Mouse (Mus musculus) forebrain, embryonic 14.5 days (tissue): ENCODE measurements around the gene 1110017D15Rik. TPM values are rescaled to one million over a fixed set of nuclear protein-coding genes. Genes with fewer than 3 reads are reported as not detected.

Experiments used
- ATAC-seq: fragments of 200-750 bp; cut with Nextera tagmentation; 2 replicates; pipeline ENCODE4 v1.8.0; 2017; ENCODE audit warnings: mild to moderate bottlenecking, moderate library complexity
- DNase-seq: peaks from one replicate; pipeline ENCODE4 v3.0.0-alpha.2; 2015; ENCODE audit warnings: low spot score
- H3K27ac ChIP-seq: fragments of 300-500 bp; sonication (generic); 2 replicates; pipeline ENCODE4 v1.5.1; 2014; ENCODE audit warnings: low read depth, mild to moderate bottlenecking, control low read depth, low read length, moderate library complexity
- H3K27me3 ChIP-seq: fragments of 300-500 bp; sonication (generic); replicated peaks from 2 replicates; pipeline ENCODE4 v1.6.1; 2014; ENCODE audit warnings: low read length, control low read depth, mixed read lengths; ENCODE audit not compliant: control insufficient read depth, insufficient read depth
- H3K36me3 ChIP-seq: fragments of 300-500 bp; sonication (generic); 2 replicates; pipeline ENCODE4 v1.6.1; 2014; ENCODE audit warnings: low read length, control low read depth; ENCODE audit not compliant: control insufficient read depth, insufficient read depth
- H3K4me1 ChIP-seq: fragments of 300-500 bp; sonication (generic); 2 replicates; pipeline ENCODE4 v1.6.1; 2014; ENCODE audit warnings: antibody characterized with exemption, low read length, control low read depth; ENCODE audit not compliant: control insufficient read depth, insufficient read depth
- H3K4me2 ChIP-seq: fragments of 300-500 bp; sonication (generic); 2 replicates; pipeline ENCODE4 v1.6.1; 2014; ENCODE audit warnings: mild to moderate bottlenecking, control low read depth, low read length
- H3K4me3 ChIP-seq: fragments of 300-500 bp; sonication (generic); 2 replicates; pipeline ENCODE4 v1.5.1; 2014; ENCODE audit warnings: low read depth, low read length, control low read depth
- H3K9ac ChIP-seq: fragments of 300-500 bp; sonication (generic); 2 replicates; pipeline ENCODE4 v1.6.1; 2014; ENCODE audit warnings: mild to moderate bottlenecking, low read length, control low read depth, moderate library complexity
- H3K9me3 ChIP-seq: fragments of 300-500 bp; sonication (generic); replicated peaks from 2 replicates; pipeline ENCODE4 v1.6.1; 2016; ENCODE audit warnings: low read length, control low read depth, mixed read lengths; ENCODE audit not compliant: control insufficient read depth
- WGBS: fragments of 180-500 bp; shearing (Covaris S2); extraction: QIAGEN DNeasy Blood & Tissue Kit; methylation state at CpG from one replicate; pipeline ENCODE4 v1.1.7; 2014; 5-methylcytosine and 5-hydroxymethylcytosine counted together
- polyA plus RNA-seq: library from polyadenylated mRNA; unstranded; fragments of >200 nt; fragmentation: Nextera tagmentation; extraction: Ambion mirVana; gene quantifications from 2 replicates; pipeline ENCODE4 v1.2.1, GENCODE M21; 2014

1110017D15Rik gene
- polyA plus RNA-seq, 1 experiment from 2014 or later = 11.1 TPM

DNA sequence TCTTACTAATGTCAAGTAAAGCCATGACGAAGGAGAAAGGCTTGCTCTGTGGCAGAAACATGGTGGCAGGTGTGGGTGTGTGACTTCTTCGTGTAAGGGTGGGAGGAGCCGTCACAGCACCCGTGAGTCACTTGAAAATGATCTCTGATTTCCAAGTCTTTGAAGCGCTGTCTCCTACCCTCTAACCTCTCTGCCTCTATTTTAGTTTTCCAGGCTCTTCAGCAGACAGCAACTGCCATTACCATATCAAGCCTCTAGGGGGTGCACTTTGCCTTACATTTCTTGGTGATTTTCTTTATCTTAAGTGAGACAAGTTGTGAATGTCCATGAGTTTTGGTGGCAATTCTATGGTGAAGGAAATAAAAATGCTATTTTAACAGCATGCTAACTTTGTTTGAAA, 5.7 kb upstream of the 1110017D15Rik start:
- Histone ChIP-seq H3K9ac (no peak overlapping the region), H3K36me3 (peaks cover 12% of the 10 kb centered on the region), H3K9me3 (no peaks in the 10 kb centered on the region), H3K27me3 (no peaks in the 10 kb centered on the region), H3K27ac (no peak overlapping the region), H3K4me2 (no peak overlapping the region), H3K4me1 (peaks cover 11% of the 10 kb centered on the region), H3K4me3 (no peak overlapping the region)
- WGBS = 61% methylated on average over 5 of the region's 5 CpGs
- ATAC-seq = no peak
- peak; percentile 79 for DNase-seq

- Histone ChIP-seq H3K36me3 (peaks cover 12% of the 10 kb centered on the region), H3K27me3 (no peaks in the 10 kb centered on the region), H3K9me3 (no peaks in the 10 kb centered on the region), H3K27ac (0 out of 2 replicates have a peak overlapping the region, but pooled peaks have one; percentile 31), H3K9ac (no peak overlapping the region), H3K4me1 (peaks cover 5% of the 10 kb centered on the region), H3K4me2 (no peak overlapping the region), H3K4me3 (no peak overlapping the region)
- DNase-seq (peak; percentile 48), ATAC-seq (peak; percentile 41; the same call in 1 of the 2 replicates)
- WGBS = 24% methylated on average over 6 of the region's 6 CpGs
These were observed 5.0 kb upstream of the 1110017D15Rik start for GRCm38 (mm10) chr4:41522136-41522535.

DNA sequence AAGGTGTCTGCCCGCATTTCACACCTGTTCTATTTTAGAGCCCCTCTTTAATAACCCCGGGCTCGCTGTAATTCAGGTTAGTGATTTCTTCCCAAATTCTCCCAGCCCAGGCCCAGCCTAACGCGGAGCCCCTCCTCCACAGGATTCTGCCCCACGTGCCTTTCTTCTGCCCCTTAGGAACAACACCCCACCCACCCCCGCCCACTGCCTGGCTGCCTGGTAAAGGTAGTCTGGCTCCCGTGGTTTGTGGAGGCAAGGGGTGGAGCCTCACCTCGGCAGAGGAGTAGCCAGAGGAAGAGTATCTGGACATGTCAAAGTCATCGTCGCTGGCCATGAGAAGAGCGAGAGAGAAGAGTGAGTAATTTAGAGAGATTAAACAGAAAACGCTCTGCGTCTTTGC, 3.5 kb upstream of the 1110017D15Rik start:
- 48% methylated on average over 14 of the region's 14 CpGs for WGBS
- no peak for DNase-seq
- no peak overlapping the region for H3K4me3 ChIP-seq
- H3K36me3 ChIP-seq = peaks cover 12% of the 10 kb centered on the region
- H3K27me3 ChIP-seq = no peaks in the 10 kb centered on the region
- no peak for ATAC-seq
- H3K9ac ChIP-seq = no peak overlapping the region
- H3K4me2 ChIP-seq = no peak overlapping the region
- H3K27ac ChIP-seq = no peak overlapping the region
- H3K4me1 ChIP-seq = no peaks in the 10 kb centered on the region
- no peaks in the 10 kb centered on the region for H3K9me3 ChIP-seq

DNA sequence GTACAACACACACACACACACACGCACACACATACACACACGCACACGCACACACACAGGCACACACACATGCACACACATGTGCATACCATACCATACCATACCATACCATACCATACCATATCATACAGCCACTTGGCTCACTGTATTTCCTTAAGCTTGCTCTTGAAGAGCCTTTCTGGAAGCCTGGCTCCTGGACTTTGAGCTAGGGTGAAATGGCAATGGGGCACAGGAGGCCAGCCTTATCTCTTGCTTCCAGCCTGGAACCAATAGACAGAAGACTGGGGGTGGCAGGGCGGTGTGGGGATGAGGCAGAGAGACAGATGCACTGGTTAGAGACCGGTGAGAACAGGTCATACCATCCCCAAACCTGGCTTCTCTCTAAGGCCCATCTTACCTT, 2.1 kb upstream of the 1110017D15Rik start:
- Histone ChIP-seq H3K4me1 (no peaks in the 10 kb centered on the region), H3K27me3 (no peaks in the 10 kb centered on the region), H3K27ac (no peak overlapping the region), H3K9ac (no peak overlapping the region), H3K9me3 (no peaks in the 10 kb centered on the region), H3K36me3 (peaks cover 12% of the 10 kb centered on the region), H3K4me2 (no peak overlapping the region), H3K4me3 (no peak overlapping the region)
- 96% methylated on average over 5 of the region's 5 CpGs for WGBS
- ATAC-seq (no peak), DNase-seq (no peak)

GRCm38 (mm10) chr4:41518349-41518748, 1.2 kb upstream of the 1110017D15Rik start:
- ATAC-seq (no peak), DNase-seq (no peak)
- WGBS = 72% methylated on average over 7 of the region's 7 CpGs
- Histone ChIP-seq H3K4me1 (peaks cover 3% of the 10 kb centered on the region; the same call in 1 of the 2 replicates), H3K9ac (no peak overlapping the region), H3K27ac (no peak overlapping the region), H3K4me3 (no peak overlapping the region), H3K27me3 (no peaks in the 10 kb centered on the region), H3K4me2 (no peak overlapping the region), H3K9me3 (no peaks in the 10 kb centered on the region), H3K36me3 (peaks cover 12% of the 10 kb centered on the region)

GRCm38 (mm10) chr4:41513714-41514113, 3.4 kb downstream of the 1110017D15Rik start:
- 28% methylated on average over 8 of the region's 8 CpGs for WGBS
- no peak overlapping the region for H3K4me3 ChIP-seq
- peaks cover 6% of the 10 kb centered on the region; the same call in 1 of the 2 replicates for H3K4me1 ChIP-seq
- peak overlapping the region; percentile 29; the same call in 1 of the 2 replicates for H3K9ac ChIP-seq
- H3K36me3 ChIP-seq = no peaks in the 10 kb centered on the region
- H3K4me2 ChIP-seq = no peak overlapping the region
- H3K27me3 ChIP-seq = no peaks in the 10 kb centered on the region
- H3K27ac ChIP-seq = no peak overlapping the region
- DNase-seq (no peak), ATAC-seq (no peak)
- H3K9me3 ChIP-seq = no peaks in the 10 kb centered on the region

DNA sequence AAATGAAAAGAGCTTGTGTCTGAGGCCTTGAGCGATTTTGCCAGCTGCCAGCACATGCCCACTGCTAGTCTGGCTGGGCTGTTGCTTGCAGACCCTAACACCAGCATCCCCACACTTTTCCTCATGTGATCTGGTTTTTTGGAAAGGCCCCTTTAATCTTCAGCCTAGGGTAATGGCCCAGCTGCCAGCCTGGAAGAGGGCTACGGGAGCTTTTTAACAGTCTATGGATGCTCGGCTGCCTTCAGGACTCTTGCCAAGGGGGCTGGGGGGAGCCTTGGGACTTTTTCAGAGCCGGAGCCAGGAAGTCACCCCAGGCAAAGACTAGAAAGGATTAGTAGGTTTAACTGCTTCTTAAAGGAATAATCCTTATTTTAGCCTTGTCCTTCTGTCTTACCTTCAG, 3.8 kb downstream of the 1110017D15Rik start:
- ATAC-seq (peak; percentile 57; the same call in 1 of the 2 replicates), DNase-seq (peak; percentile 54)
- no peak overlapping the region for H3K4me3 ChIP-seq
- H3K4me2 ChIP-seq = no peak overlapping the region
- H3K27ac ChIP-seq = peak overlapping the region; percentile 44; the same call in 1 of the 2 replicates
- H3K36me3 ChIP-seq = no peaks in the 10 kb centered on the region
- peak overlapping the region; percentile 29; the same call in 1 of the 2 replicates for H3K9ac ChIP-seq
- WGBS = 21% methylated on average over 4 of the region's 4 CpGs
- peaks cover 4% of the 10 kb centered on the region; the same call in 1 of the 2 replicates for H3K27me3 ChIP-seq
- H3K4me1 ChIP-seq = peaks cover 6% of the 10 kb centered on the region; the same call in 1 of the 2 replicates
- no peaks in the 10 kb centered on the region for H3K9me3 ChIP-seq

DNA sequence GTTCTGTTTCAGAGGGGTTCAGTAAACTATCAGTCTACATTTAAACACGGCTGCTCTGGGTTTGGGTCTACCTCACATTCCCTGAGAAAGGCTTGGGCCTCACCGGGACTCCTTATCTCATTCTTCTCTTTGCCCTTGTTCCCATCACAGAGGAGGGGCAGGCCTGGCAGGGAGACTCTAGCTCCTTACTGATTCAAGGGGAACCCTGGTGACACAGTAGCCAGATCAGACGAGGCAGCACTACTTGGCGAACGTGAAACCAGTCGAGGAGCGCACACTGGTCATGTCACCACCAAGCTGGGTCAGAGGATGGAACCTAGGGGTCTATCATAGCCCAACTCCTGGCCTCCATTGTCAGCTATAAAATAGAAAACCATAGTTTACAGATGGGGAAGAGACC, 9.1 kb downstream of the 1110017D15Rik start:
- 42% methylated on average over 7 of the region's 7 CpGs for WGBS
- ATAC-seq = no peak
- no peaks in the 10 kb centered on the region for H3K9me3 ChIP-seq
- peaks cover 4% of the 10 kb centered on the region; the same call in 1 of the 2 replicates for H3K27me3 ChIP-seq
- peak overlapping the region; percentile 72 for H3K4me2 ChIP-seq
- DNase-seq = no peak
- H3K9ac ChIP-seq = no peak overlapping the region
- H3K4me1 ChIP-seq = peaks cover 3% of the 10 kb centered on the region; the same call in 1 of the 2 replicates
- H3K4me3 ChIP-seq = no peak overlapping the region
- H3K27ac ChIP-seq = no peak overlapping the region
- no peaks in the 10 kb centered on the region for H3K36me3 ChIP-seq

GRCm38 (mm10) chr4:41507326-41507924, 9.7 kb downstream of the 1110017D15Rik start:
- Histone ChIP-seq H3K9ac (peak overlapping the region; percentile 72), H3K4me3 (peak overlapping the region; percentile 43), H3K36me3 (no peaks in the 10 kb centered on the region), H3K9me3 (no peaks in the 10 kb centered on the region), H3K27me3 (peaks cover 4% of the 10 kb centered on the region; the same call in 1 of the 2 replicates), H3K4me1 (peaks cover 8% of the 10 kb centered on the region), H3K27ac (peak overlapping the region; percentile 29; the same call in 1 of the 2 replicates), H3K4me2 (peak overlapping the region; percentile 72)
- DNase-seq = peak; percentile 56
- peak; percentile 21 for ATAC-seq
- WGBS = 3% methylated on average over 22 of the region's 22 CpGs
